Mouse (Mus musculus): Measurements from ENCODE around the gene Mpp3. TPM values are rescaled to one million over a fixed set of nuclear protein-coding genes. Genes with fewer than 3 reads are reported as not detected.
A peak's percentile ranks its signal among the peaks of the same experiment; 100 is the strongest.

Mpp3 gene
- 2.1 TPM for polyA plus RNA-seq (2012; fragmentation: generic; extraction: Trizol)

GRCm38 (mm10) chr11:102028087-102028816 lies at the start of gene Mpp3:
Gene Mpp3, minus strand, starts transcription at chr11:102028461.
- TF ChIP-seq REST (IDR thresholded peaks at IDR 0.05; ENCODE audit: insufficient read depth, insufficient read length) (no peak), MYOG (IDR thresholded peaks at IDR 0.05; ENCODE audit: control insufficient read depth in 1 of 3, insufficient read depth in 1 of 3, insufficient read length in 2 of 3, low read depth in 2 of 3) (no peak), USF1 (IDR thresholded peaks at IDR 0.05; ENCODE audit: low read depth) (no peak), MAX (IDR thresholded peaks at IDR 0.05; ENCODE audit: low read depth) (no peak), MYOD1 (IDR thresholded peaks at IDR 0.05; ENCODE audit: control insufficient read depth in 1 of 3, insufficient read length in 2 of 3, low read depth in 2 of 3) (no peak), TCF12 (IDR thresholded peaks at IDR 0.05; ENCODE audit: insufficient read depth, poor library complexity, severe bottlenecking) (no peak), SRF (IDR thresholded peaks at IDR 0.05; ENCODE audit: control insufficient read depth, insufficient read length, low read depth) (no peak), POLR2AphosphoS2 (IDR thresholded peaks at IDR 0.05; ENCODE audit: insufficient read length, low read depth) (no peak), TCF3 (IDR thresholded peaks at IDR 0.05; ENCODE audit: insufficient read length, low read depth) (no peak), E2F4 (IDR thresholded peaks at IDR 0.05; ENCODE audit: insufficient read depth) (no peak), CEBPB (IDR thresholded peaks at IDR 0.05; ENCODE audit: insufficient read depth, poor library complexity, severe bottlenecking) (no peak), POLR2A (IDR thresholded peaks at IDR 0.05; ENCODE audit: insufficient read length, low read depth) (no peak)
- peak within 1 kb of the TSS; percentile 9 for H3K4me3 ChIP-seq
- H3K27me3 ChIP-seq (ENCODE audit: control insufficient read depth, insufficient read depth, insufficient read length): peaks cover 24% of the 10 kb centered on the region
- H3ac ChIP-seq (ENCODE audit: control insufficient read depth, insufficient read length): no peak within 1 kb of the TSS
- H3K36me3 ChIP-seq (ENCODE audit: control insufficient read depth, insufficient read depth): no peaks in the 10 kb centered on the region
- H3K4me2 ChIP-seq (ENCODE audit: low read depth): peak within 1 kb of the TSS; percentile 51
- H3K79me2 ChIP-seq (ENCODE audit: control insufficient read depth, insufficient read depth): no peaks in the 10 kb centered on the region

DNA sequence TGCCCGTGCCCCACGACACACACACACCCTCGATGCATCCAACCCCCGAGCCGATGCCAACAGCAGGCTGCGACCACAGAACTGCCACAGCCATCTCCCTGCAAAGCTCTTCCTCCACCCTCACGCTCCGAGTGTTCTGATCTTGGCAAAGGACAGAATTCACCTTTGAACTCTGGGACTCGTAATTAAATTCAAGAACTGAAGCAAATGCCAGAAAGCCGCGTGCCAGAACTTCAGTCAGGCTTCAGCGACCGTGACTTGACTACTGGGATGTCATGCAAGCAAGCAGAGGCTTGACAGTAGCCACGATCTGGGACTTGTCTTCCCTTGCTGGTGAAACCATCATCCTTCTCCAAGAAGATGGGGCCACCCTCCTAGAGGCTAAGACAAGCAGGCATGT lies 45.5 kb upstream of the Mpp3 start:
- peaks cover 4% of the 10 kb centered on the region for H3K27me3 ChIP-seq (ENCODE audit: control insufficient read depth, insufficient read depth, insufficient read length)

DNA sequence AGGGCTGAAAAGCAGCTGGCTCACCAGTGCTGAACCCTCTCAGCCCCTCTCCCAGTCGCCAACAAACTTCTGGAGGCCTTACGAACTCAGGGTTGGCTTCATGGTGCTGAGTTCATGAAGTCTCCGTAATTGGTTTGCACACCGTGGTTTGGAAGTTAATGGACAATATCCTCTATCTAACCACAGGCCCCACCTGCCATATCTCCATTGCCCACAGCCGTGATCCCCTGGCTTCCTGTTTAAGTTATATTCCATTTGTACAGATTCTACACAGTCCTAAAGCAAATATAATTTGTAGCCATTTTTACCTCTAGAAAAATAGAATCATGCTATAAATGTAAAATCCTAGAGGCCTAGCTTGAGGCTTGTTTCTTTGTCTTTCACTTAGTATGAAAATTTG lies 44.5 kb upstream of the Mpp3 start:
- no peak overlapping the region for H3K4me3 ChIP-seq
- H3ac ChIP-seq (ENCODE audit: control insufficient read depth, insufficient read length): no peak overlapping the region
- H3K36me3 ChIP-seq (ENCODE audit: control insufficient read depth, insufficient read depth): no peaks in the 10 kb centered on the region
- no peaks in the 10 kb centered on the region for H3K79me2 ChIP-seq (ENCODE audit: control insufficient read depth, insufficient read depth)
- no peak overlapping the region for H3K4me2 ChIP-seq (ENCODE audit: low read depth)
- TF ChIP-seq MYOG (IDR thresholded peaks at IDR 0.05; ENCODE audit: control insufficient read depth in 1 of 3, insufficient read depth in 1 of 3, insufficient read length in 2 of 3, low read depth in 2 of 3) (no peak), REST (IDR thresholded peaks at IDR 0.05; ENCODE audit: insufficient read depth, insufficient read length) (no peak), USF1 (IDR thresholded peaks at IDR 0.05; ENCODE audit: low read depth) (no peak), E2F4 (IDR thresholded peaks at IDR 0.05; ENCODE audit: insufficient read depth) (no peak), MYOD1 (IDR thresholded peaks at IDR 0.05; ENCODE audit: control insufficient read depth in 1 of 3, insufficient read length in 2 of 3, low read depth in 2 of 3) (no peak), TCF12 (IDR thresholded peaks at IDR 0.05; ENCODE audit: insufficient read depth, poor library complexity, severe bottlenecking) (no peak), POLR2A (IDR thresholded peaks at IDR 0.05; ENCODE audit: insufficient read length, low read depth) (no peak), SRF (IDR thresholded peaks at IDR 0.05; ENCODE audit: control insufficient read depth, insufficient read length, low read depth) (no peak)
- peaks cover 4% of the 10 kb centered on the region for H3K27me3 ChIP-seq (ENCODE audit: control insufficient read depth, insufficient read depth, insufficient read length)

More for the DNA sequence above, 45.5 kb upstream of the Mpp3 start:
- no peak for TF ChIP-seq CEBPB (IDR thresholded peaks at IDR 0.05; ENCODE audit: insufficient read depth, poor library complexity, severe bottlenecking)
- TF ChIP-seq E2F4 (IDR thresholded peaks at IDR 0.05; ENCODE audit: insufficient read depth): no peak
- Histone ChIP-seq H3K4me3 (no peak overlapping the region), H3ac (ENCODE audit: control insufficient read depth, insufficient read length) (no peak overlapping the region), H3K36me3 (ENCODE audit: control insufficient read depth, insufficient read depth) (no peaks in the 10 kb centered on the region), H3K79me2 (ENCODE audit: control insufficient read depth, insufficient read depth) (no peaks in the 10 kb centered on the region), H3K4me2 (ENCODE audit: low read depth) (no peak overlapping the region)

DNA sequence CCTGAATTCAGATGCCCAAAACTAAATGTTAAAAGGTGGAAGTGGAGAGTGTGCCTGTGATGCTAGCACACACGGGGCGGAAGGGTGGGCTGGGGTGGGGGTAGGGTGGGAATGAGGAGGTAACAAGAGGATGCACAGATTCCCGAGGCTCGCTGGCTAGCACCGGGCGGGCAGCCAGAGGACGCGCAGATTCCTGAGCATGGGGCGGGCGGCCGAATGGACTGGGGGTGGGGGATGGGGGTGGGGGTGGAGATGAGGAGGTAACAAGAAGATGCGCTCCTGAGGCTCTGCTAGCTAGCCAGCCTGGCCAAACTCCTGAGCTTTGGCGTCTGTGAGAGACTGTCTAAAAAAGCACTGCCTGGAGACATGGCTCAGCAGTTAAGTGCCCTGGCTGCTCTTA lies 42.2 kb upstream of the Mpp3 start:
- TF ChIP-seq POLR2AphosphoS2 (IDR thresholded peaks at IDR 0.05; ENCODE audit: insufficient read length, low read depth) (no peak), POLR2A (IDR thresholded peaks at IDR 0.05; ENCODE audit: insufficient read length, low read depth) (no peak), USF1 (IDR thresholded peaks at IDR 0.05; ENCODE audit: low read depth) (no peak), MAX (IDR thresholded peaks at IDR 0.05; ENCODE audit: low read depth) (no peak), CEBPB (IDR thresholded peaks at IDR 0.05; ENCODE audit: insufficient read depth, poor library complexity, severe bottlenecking) (no peak), MYOG (IDR thresholded peaks at IDR 0.05; ENCODE audit: control insufficient read depth in 1 of 3, insufficient read depth in 1 of 3, insufficient read length in 2 of 3, low read depth in 2 of 3) (no peak), E2F4 (IDR thresholded peaks at IDR 0.05; ENCODE audit: insufficient read depth) (no peak), TCF12 (IDR thresholded peaks at IDR 0.05; ENCODE audit: insufficient read depth, poor library complexity, severe bottlenecking) (no peak), REST (IDR thresholded peaks at IDR 0.05; ENCODE audit: insufficient read depth, insufficient read length) (no peak), SRF (IDR thresholded peaks at IDR 0.05; ENCODE audit: control insufficient read depth, insufficient read length, low read depth) (no peak), MYOD1 (IDR thresholded peaks at IDR 0.05; ENCODE audit: control insufficient read depth in 1 of 3, insufficient read length in 2 of 3, low read depth in 2 of 3) (no peak), TCF3 (IDR thresholded peaks at IDR 0.05; ENCODE audit: insufficient read length, low read depth) (no peak)
- H3K27me3 ChIP-seq (ENCODE audit: control insufficient read depth, insufficient read depth, insufficient read length): peaks cover 8% of the 10 kb centered on the region
- no peaks in the 10 kb centered on the region for H3K79me2 ChIP-seq (ENCODE audit: control insufficient read depth, insufficient read depth)
- H3ac ChIP-seq (ENCODE audit: control insufficient read depth, insufficient read length): no peak overlapping the region
- no peak overlapping the region for H3K4me3 ChIP-seq
- no peak overlapping the region for H3K4me2 ChIP-seq (ENCODE audit: low read depth)
- no peaks in the 10 kb centered on the region for H3K36me3 ChIP-seq (ENCODE audit: control insufficient read depth, insufficient read depth)

GRCm38 (mm10) chr11:102069633-102070032 lies 41.4 kb upstream of the Mpp3 start:
- Histone ChIP-seq H3K4me3 (no peak overlapping the region), H3K4me2 (ENCODE audit: low read depth) (no peak overlapping the region), H3ac (ENCODE audit: control insufficient read depth, insufficient read length) (no peak overlapping the region), H3K36me3 (ENCODE audit: control insufficient read depth, insufficient read depth) (no peaks in the 10 kb centered on the region), H3K27me3 (ENCODE audit: control insufficient read depth, insufficient read depth, insufficient read length) (peaks cover 8% of the 10 kb centered on the region), H3K79me2 (ENCODE audit: control insufficient read depth, insufficient read depth) (no peaks in the 10 kb centered on the region)
- TF ChIP-seq MYOG (IDR thresholded peaks at IDR 0.05; ENCODE audit: control insufficient read depth in 1 of 3, insufficient read depth in 1 of 3, insufficient read length in 2 of 3, low read depth in 2 of 3) (no peak), SRF (IDR thresholded peaks at IDR 0.05; ENCODE audit: control insufficient read depth, insufficient read length, low read depth) (no peak), USF1 (IDR thresholded peaks at IDR 0.05; ENCODE audit: low read depth) (no peak), MAX (IDR thresholded peaks at IDR 0.05; ENCODE audit: low read depth) (no peak), TCF12 (IDR thresholded peaks at IDR 0.05; ENCODE audit: insufficient read depth, poor library complexity, severe bottlenecking) (no peak), REST (IDR thresholded peaks at IDR 0.05; ENCODE audit: insufficient read depth, insufficient read length) (no peak), E2F4 (IDR thresholded peaks at IDR 0.05; ENCODE audit: insufficient read depth) (no peak)
